Mouse (Mus musculus) heart, adult 18-20 months (tissue): ENCODE results near the gene Spag7. TPM values are rescaled to one million over a fixed set of nuclear protein-coding genes. Genes with fewer than 3 reads are reported as not detected.

Source experiments
- DNase-seq, 2 experiments: peaks; one replicate each; pipeline ENCODE4 v3.0.0; 2021 to 2022; ENCODE audit warnings: mixed read lengths in 1 of 2
- total RNA-seq, 2 experiments: library from RNA; stranded (reverse); gene quantifications; 2 replicates each; pipeline ENCODE4 v1.2.3; 2021

Gene Spag7
- total RNA-seq, 2 experiments from 2014 or later, result 89.3 to 93.9 TPM

GRCm38 (mm10) chr11:70681897-70682581 is 12.8 kb upstream of the Spag7 start:
- no peak for DNase-seq

DNA sequence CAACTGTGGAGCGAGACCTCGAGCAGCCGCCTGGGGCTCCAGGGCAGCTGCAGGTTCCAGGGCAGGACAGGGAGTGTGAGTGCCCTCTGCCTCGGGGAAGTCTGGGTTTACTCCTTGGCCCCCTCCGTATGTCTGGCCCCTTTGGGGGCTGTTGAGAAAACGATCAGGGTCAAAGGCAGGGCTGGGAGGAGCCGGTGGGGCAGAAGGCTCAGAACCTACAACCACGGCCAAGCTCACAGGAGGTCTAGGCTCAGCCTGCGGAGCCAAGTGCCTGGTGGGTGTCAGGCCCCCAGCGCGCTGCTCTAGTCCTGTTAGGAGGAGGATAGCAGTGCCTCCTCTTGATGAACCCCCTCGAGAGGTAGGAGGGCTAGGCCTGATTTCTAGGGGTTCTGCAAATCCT is 12.0 kb upstream of the Spag7 start:
- no peak for DNase-seq

GRCm38 (mm10) chr11:70679894-70680293 is 10.7 kb upstream of the Spag7 start:
- peak; percentile 22 to 70 for DNase-seq

DNA sequence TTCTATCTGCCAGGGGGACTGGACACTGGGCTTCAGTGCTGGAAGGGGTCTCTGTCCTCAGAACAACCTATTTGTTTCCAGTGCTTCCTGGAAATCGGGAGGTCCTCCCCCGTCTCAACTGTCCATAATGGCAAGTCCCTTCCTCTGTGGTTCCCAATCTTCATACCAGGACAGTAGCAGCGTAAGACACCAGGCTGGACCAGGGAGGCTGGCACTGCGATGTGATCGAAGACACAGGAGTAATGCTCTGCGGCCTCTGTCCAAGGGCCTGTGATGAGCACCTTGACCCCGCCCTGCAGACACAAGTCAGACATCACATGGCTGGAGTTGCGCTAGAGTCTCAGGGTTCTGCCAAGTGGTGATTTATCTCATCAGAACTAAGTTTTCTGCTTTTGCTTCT is 10.1 kb upstream of the Spag7 start:
- DNase-seq, result peak in 1 of 2 experiments; percentile 8

- no peak for DNase-seq
Observed at GRCm38 (mm10) chr11:70678576-70678975, 9.4 kb upstream of the Spag7 start.

- no peak for DNase-seq
Observed at GRCm38 (mm10) chr11:70678092-70678491, 8.9 kb upstream of the Spag7 start.

- peak in 1 of 2 experiments; percentile 6 for DNase-seq
Observed at GRCm38 (mm10) chr11:70674501-70674900, 5.3 kb upstream of the Spag7 start.

DNA sequence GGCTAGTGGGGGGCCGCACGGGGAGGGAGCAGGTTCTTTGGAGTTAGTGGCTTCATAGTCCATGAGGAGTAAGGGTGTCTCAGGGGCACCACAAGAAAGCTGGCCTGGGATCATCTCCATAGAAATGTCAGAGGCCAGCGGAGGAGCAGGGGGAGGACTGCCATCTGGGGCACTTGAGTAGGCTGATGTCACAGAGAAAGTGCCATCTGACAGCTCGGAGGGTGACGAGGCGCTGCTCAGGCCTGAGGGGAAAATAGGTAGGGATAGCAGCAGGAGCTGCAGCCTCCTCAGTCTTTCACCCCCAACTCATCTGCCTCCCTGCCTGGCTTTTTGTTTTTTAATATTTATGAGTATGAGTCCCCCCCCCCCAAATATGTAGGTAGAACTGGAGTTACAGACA is 4.8 kb upstream of the Spag7 start:
- DNase-seq, result no peak

DNA sequence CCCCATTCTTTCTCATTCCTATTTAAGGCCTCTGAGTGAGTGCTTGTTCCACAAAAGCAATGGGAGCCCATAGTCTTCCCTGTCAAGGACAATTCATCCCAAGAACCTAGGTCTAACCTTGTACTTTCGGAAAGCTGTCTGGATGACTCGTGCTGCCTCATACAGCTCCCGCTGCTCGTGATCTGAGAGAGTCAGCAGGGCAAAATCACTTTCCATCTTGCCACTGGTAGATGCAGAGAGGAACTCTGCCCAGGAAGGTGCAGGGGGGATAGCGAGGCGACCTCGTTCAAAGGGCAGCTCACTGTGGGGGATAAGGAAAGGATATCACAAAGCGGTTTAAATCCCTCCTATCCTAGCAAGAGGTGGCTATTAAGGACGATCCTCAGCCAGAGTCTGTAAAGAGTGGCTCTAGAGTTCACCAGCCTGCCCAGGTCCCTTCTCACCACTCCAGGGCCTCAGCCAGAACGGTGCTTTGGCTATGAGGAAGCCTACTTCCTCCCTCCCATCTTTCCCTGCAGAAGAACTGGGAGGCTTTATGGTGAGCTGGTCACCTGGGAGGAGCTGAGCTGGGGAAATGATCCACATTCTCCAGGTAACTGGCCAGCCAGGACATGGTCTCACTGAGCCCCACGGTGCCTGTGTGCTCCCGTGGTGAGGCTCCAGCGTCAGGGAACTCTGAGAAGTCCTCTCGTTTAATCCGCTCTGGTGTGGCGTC is 2.3 kb upstream of the Spag7 start:
- no peak for DNase-seq

DNA sequence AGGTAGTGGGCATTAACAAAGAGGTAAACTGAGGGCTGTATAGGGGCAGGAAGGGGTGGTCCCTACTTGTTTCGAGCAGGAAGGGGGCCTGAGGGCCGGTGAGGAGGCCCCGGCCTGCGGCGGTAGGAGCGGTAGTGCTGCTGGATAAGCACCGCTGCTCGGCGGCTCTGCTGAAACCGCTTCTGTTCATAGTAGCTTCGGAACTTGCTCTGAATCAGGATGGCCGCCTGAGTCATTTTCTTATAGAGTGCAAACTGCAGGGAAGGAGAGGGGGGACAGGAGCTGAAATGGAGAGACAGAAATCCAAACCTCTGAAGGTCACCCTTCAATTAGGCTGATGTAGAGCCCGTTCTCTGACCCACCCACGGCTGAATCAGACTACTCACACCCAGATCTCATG is 1.3 kb upstream of the Spag7 start:
- peak in 1 of 2 experiments; percentile 9 for DNase-seq

DNA sequence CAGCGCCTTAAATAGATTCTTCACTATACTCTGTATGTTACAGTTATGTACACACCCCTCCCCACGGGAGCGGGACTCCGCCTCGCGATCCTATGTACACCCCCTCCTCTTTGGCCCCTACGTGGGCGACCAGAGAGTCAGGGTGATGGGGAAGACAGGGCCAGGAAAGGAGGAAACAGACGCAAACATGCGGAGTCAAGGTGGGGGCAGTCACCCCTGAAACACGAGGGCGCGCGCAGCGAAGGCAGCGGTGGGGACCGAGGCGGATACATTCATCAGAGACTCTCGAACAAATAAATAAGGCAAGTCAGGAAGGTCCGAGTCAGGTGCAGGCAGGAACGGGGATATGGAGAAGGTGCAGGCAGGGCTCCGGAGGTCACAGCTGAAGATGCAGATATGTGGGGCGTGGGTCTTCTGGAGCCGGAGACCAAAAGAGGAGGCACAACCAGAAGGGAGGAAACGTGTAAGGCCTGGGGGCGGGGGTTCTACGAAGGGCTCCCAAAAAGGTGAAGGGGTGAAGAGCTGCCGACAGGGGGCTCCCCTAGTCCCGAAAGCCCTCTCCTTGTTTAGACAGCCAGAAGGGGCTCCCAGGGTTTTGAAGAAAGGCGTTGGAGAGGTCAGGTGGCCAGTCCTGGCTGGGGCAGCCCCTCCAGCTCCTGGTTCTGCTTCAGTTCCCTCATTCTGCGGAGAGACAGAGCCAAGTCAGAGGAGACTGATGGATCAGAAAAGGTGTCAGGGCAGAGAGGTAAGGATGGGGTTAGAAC is 548 bp upstream of the Spag7 start:
- DNase-seq, result peak; percentile 80 to 81

GRCm38 (mm10) chr11:70668335-70668770 is 863 bp downstream of the Spag7 start:
- DNase-seq, result no peak

DNA sequence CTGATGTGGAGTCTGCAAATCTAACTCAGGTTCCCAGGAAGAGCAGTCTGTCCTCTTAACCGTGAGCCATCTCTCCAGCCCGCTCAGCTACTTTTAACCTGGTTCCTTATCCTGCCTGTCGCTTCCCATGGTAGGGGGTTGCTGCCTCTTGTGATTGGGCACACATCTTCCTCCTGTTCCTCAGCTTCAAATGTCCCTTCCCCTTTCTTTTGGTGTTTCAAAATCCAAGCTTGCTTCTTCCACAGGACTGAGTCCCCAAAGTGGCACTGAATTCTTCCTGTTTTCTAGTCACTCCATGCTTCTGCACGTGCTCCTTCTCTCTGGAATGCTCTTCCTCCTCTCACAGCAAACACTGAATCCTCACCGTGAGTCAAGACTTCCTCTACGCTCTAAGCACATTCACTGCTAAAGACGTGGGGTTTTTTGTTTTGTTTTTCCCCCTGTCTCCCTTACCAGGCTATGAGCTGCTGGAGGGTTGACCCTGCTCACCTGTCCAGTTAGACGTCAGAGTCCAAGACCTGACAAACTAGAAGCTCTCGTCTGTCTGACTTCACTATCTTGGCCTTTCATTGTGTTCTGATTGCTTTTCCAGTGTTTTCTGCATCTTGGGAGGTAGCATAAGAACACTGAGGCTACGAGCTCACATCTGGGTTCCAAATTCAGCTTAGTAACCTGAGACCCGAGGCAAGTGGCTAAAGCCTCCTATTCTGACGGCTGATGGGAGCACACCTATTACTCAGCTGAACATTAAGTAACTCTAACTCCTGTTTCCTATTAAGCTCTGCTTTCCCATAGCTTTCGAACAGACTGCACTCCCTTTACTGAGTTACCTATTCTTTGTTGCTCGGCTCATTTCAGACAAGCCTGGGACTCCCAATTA is 1.7 kb downstream of the Spag7 start:
- no peak for DNase-seq

- DNase-seq, result no peak
Observed at GRCm38 (mm10) chr11:70666687-70667086, 2.5 kb downstream of the Spag7 start.

- DNase-seq, result no peak
Observed at GRCm38 (mm10) chr11:70664741-70665140, 4.5 kb downstream of the Spag7 start.

- DNase-seq, result peak; percentile 61 to 75
Observed at GRCm38 (mm10) chr11:70663957-70664356, 5.3 kb downstream of the Spag7 start.

DNA sequence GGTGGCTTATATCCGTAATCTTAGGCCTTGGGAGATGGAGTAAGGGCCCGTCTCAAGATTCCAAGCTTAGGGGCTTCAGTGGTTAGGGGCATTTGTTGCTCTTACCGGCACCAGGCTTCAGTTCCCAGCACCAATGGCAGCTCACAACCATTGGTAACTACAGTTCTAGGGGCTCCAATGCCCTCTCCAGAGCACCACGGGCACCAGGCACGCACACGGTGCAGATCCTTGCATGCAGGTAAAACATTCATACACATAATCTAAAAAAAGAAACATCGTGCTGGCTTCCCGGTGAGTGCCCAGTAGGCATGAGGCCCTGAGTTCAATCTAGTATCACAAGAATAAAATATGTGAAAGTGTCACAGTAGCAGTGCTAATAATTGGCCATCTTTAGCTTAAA is 6.1 kb downstream of the Spag7 start:
- no peak for DNase-seq

- DNase-seq, result no peak
Observed at GRCm38 (mm10) chr11:70660571-70660970, 8.6 kb downstream of the Spag7 start.

DNA sequence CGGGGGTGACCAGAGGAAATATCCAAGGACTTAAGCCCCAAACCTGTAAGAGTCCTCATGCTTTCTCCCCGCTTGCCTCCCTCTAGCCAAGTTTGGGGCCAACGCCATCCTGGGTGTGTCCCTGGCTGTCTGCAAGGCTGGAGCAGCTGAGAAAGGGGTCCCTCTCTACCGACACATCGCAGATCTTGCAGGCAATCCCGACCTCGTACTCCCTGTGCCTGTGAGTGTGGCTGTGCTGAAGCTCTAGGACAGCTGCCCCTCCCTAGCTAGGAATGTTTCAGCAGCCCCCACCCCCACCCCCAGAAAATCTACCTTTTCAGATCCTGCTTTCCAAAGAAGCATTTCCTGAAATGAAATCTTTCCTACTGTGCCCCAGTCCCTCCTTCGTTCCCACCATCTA is 10.3 kb downstream of the Spag7 start:
- no peak for DNase-seq

DNA sequence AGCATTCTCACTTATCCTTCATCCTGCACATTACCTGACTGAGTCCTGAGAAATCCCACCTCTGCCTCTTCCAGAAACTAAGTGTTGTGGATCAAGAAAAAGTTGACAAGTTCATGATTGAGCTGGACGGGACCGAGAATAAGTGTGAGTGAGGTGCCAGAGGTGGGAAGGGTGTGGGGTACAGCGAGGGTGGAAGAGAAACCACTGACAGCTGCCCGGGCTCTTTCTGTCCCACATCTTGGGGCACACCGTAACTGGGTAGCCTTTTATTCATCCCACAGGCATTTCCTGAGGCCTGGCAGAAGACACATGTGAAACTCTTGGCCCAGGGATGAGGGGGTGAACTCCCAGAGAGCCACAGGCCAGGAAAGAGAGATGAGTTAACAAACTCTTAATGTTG is 10.7 kb downstream of the Spag7 start:
- no peak for DNase-seq

GRCm38 (mm10) chr11:70657991-70658390 is 11.2 kb downstream of the Spag7 start:
- no peak for DNase-seq

DNA sequence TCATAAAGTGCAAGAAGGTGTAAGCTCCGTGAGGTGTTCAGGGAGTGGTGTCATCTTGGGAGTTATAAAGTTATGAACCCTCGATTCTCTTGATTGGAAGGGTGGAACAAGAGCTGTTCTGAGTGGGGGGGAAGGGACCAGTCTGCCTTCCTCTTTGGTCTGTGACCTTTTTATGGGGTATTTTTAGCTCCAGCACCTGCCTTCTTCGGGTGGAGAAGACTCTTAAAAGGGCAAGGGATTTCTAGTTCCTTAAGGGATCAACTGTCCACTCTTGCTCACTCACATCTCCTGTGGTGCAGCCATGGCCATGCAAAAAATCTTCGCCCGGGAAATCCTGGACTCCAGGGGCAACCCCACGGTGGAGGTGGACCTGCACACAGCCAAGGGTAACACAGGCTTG is 11.6 kb downstream of the Spag7 start:
- DNase-seq, result no peak
